Mouse (Mus musculus) spleen, adult 2 months (tissue): ENCODE results near the gene Bptf.
"Not testable (repeated sequence)": the region's sequence is repeated elsewhere in the genome, so short reads cannot be mapped to it uniquely, and the experiment has no call there.

Experiments
- CTCF ChIP-seq: fragments of 200-500 bp; IDR thresholded peaks from 2 replicates; pipeline ENCODE4 v1.5.1; 2011; ENCODE audit warnings: mild to moderate bottlenecking, inconsistent platforms; ENCODE audit not compliant: insufficient read depth, insufficient read length, insufficient replicate concordance; ENCODE audit errors: extremely low read depth
- POLR2A ChIP-seq: fragments of 200-500 bp; IDR thresholded peaks from 2 replicates; pipeline ENCODE4 v1.6.1; 2011; ENCODE audit warnings: low read depth, low read length, inconsistent platforms

DNA sequence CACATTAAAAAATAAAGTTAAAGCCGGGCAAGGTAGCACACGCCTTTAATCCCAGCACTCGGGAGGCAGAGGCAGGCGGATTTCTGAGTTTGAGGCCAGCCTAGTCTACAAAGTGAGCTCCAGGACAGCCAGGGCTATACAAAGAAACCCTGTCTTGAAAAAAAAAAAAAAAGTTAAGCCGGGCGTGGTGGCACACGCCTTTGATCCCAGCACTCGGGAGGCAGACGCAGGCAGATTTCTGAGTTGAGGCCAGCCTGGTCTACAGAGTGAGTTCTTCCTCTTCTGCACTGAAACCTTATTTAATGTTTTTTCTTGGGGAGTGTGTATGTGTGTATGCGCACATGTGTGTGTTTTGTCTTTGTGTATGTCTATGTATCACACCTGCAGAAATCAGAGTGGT lies 4.5 kb upstream of the Bptf start:
- TF ChIP-seq CTCF, POLR2A: not testable (repeated sequence)
